Mouse (Mus musculus) embryonic fibroblast, embryonic 13.5 days (primary cell): ENCODE data around the gene Mesp2.

Experiments
- CTCF ChIP-seq: IDR thresholded peaks from 2 replicates; pipeline ENCODE4 v1.5.1; 2011; ENCODE audit warnings: mild to moderate bottlenecking, control low read depth, low read length, moderate library complexity, borderline replicate concordance; ENCODE audit not compliant: insufficient read depth
- POLR2A ChIP-seq: IDR thresholded peaks from 2 replicates; pipeline ENCODE4 v1.6.1; 2011; ENCODE audit warnings: low read depth, mild to moderate bottlenecking, control low read depth, low read length, moderate library complexity

DNA sequence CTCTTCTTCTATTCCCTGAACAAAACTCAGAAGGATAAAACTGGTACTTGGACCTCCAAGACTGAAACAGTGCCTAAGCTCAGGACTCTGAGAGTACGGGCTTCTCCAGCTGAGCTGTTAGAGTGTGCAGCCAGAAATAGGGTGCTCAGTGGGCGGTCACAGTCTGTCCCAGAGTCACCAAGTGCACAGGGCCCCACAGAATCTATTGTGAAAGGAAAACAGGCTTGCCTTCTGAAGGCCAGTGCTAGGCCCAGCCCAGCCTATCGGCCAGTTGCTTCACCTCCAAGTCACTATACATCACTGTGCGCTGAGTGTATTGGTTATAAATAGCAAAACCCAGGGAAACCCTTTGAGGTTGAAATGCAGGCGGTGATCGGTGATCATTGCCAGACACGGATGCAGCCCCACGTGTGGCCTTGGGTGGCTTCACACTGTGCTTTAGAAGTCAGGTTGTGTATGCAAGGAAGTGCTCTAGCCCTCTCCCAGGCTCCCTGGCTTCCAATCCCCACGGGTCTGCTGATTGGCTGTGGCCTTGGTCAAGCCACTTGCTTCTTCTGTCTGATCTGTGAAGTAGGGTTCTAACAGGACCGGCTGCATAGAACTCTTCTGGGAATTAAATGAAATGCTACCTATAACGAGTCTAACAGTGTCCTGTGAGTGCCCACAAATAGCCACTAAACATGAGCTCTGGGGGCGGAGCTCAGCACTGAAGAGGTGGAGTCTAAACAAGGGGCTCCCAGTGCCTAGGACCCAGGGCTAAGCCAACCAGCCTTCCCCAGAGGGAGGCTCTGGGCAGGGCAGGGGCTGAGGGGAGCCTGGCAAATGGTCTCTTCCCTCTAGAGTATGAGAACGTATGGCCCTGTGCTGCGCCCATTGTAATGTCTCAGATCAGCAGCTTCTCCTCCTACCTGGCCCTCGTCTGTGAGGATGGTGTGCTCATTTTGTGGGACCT is 38.7 kb upstream of the Mesp2 start:
- TF ChIP-seq POLR2A: no peak
- no peak for TF ChIP-seq CTCF
